Mouse (Mus musculus): ENCODE data around the gene Gm21103.
"Not testable (repeated sequence)": the region's sequence is repeated elsewhere in the genome, so short reads cannot be mapped to it uniquely, and the experiment has no call there.

The Gm21103 gene

GRCm38 (mm10) chr14:6304743-6305142, at the start of gene Gm21103:
TSS of gene Gm21103 (minus strand) at chr14:6304843.
- not testable (repeated sequence) for DNase-seq (ENCODE audit: low read depth, low spot score)

- not testable (repeated sequence) for DNase-seq (ENCODE audit: low read depth, low spot score)
Measured at GRCm38 (mm10) chr14:6343578-6343977, 38.9 kb upstream of the Gm21103 start, which contains the start of gene Gm3618. TSS of gene Gm3618 (minus strand) at chr14:6343678.

GRCm38 (mm10) chr14:6286931-6287715, 17.5 kb downstream of the Gm21103 start, which contains the start of gene Gm3411:
TSS of gene Gm3411 (minus strand) at chr14:6287250.
- DNase-seq (ENCODE audit: low read depth, low spot score): not testable (repeated sequence)

Data from CD4-positive helper T cell, adult 2 months (primary cell).